In genomic region chr11:65644539-65644938, GRCm38 (mm10) we compare ENCODE assay signal across 26 mouse cellular contexts.
A peak's percentile ranks its signal among the peaks of the same experiment; 100 is the strongest.
DNase-seq lines count a peak whose midpoint lies in the region; ATAC-seq and TF ChIP-seq lines count a peak whose summit lies in the region.
"Had no signal": no experiment of that assay in that cellular context is flagged by ENCODE, and none has a peak within 500 bp of the region (broad histone marks: within the 10 kb centered on the region; RNA-seq: fewer than 3 reads in every experiment).

No protein-coding gene starts in this region.

- H3K4me3 ChIP-seq in heart, adult 2 months: no peak overlapping the region
- H3K4me3 ChIP-seq in heart, embryonic 14.5 days (ENCODE audit: control insufficient read depth in 1 of 2, insufficient read depth in 1 of 2, low read depth in 1 of 2, low read length in 2 of 2): no peak overlapping the region
- no peak overlapping the region for H3K4me3 ChIP-seq in kidney, embryonic 16.5 days (ENCODE audit: low read length)
- H3K4me3 ChIP-seq in stomach, embryonic 15.5 days (replicated peaks): no peak overlapping the region
- H3K4me3 ChIP-seq in stomach, postnatal 0 days (ENCODE audit: low read depth, low read length): no peak overlapping the region
- H3K4me3 ChIP-seq: erythroblast, embryonic 14.5 days; gastrocnemius, adult 2 months; hindbrain, embryonic 13.5 days; limb, embryonic 12.5 days; liver, embryonic 15.5 days; lung, embryonic 15.5 days; megakaryocyte, embryonic 14.5 days; midbrain, embryonic 12.5 days; neural tube, embryonic 13.5 days had no signal

- no peaks in the 10 kb centered on the region for H3K9me3 ChIP-seq in heart, embryonic 14.5 days (ENCODE audit: control insufficient read depth, low read length)
- H3K9me3 ChIP-seq in kidney, embryonic 16.5 days (ENCODE audit: low read length): no peaks in the 10 kb centered on the region
- no peaks in the 10 kb centered on the region for H3K9me3 ChIP-seq in stomach, embryonic 15.5 days
- no peaks in the 10 kb centered on the region for H3K9me3 ChIP-seq in stomach, postnatal 0 days (ENCODE audit: control insufficient read depth, low read length)
- H3K9me3 ChIP-seq: hindbrain, embryonic 13.5 days; limb, embryonic 12.5 days; liver, embryonic 15.5 days; lung, embryonic 15.5 days; megakaryocyte, embryonic 14.5 days; midbrain, embryonic 12.5 days; neural tube, embryonic 13.5 days had no signal

- H3K79me2 ChIP-seq in heart, adult 2 months (replicated peaks; ENCODE audit: control insufficient read depth, insufficient read depth, low read length): no peaks in the 10 kb centered on the region

- H3K4me2 ChIP-seq in heart, embryonic 14.5 days (ENCODE audit: low read length): no peak overlapping the region
- no peak overlapping the region for H3K4me2 ChIP-seq in kidney, embryonic 16.5 days (replicated peaks; ENCODE audit: low read depth, low read length)
- no peak overlapping the region for H3K4me2 ChIP-seq in stomach, embryonic 15.5 days
- H3K4me2 ChIP-seq in stomach, postnatal 0 days (replicated peaks; ENCODE audit: low read depth): no peak overlapping the region
- H3K4me2 ChIP-seq: hindbrain, embryonic 13.5 days; limb, embryonic 12.5 days; liver, embryonic 15.5 days; lung, embryonic 15.5 days; midbrain, embryonic 12.5 days; neural tube, embryonic 13.5 days had no signal

- no peak overlapping the region for H3K27ac ChIP-seq in heart, adult 2 months
- H3K27ac ChIP-seq in heart, embryonic 14.5 days (replicated peaks in 1 of 2; ENCODE audit: control insufficient read depth in 1 of 2, insufficient read depth in 1 of 2, low read depth in 2 of 2, low read length in 2 of 2): peak overlapping the region; percentile 39 to 44; a peak in 3 of 4 replicates
- H3K27ac ChIP-seq in kidney, embryonic 16.5 days (ENCODE audit: low read length): no peak overlapping the region
- no peak overlapping the region for H3K27ac ChIP-seq in stomach, embryonic 15.5 days
- H3K27ac ChIP-seq in stomach, postnatal 0 days (replicated peaks): no peak overlapping the region
- H3K27ac ChIP-seq: gastrocnemius, adult 2 months; hindbrain, embryonic 13.5 days; limb, embryonic 12.5 days; liver, embryonic 15.5 days; lung, embryonic 15.5 days; midbrain, embryonic 12.5 days; neural tube, embryonic 13.5 days had no signal

- H3K36me3 ChIP-seq in heart, adult 2 months (ENCODE audit: control insufficient read depth, insufficient read depth, low read length): peaks cover 13% of the 10 kb centered on the region
- H3K36me3 ChIP-seq in heart, embryonic 14.5 days (ENCODE audit: control insufficient read depth, insufficient read depth, low read length): no peaks in the 10 kb centered on the region
- H3K36me3 ChIP-seq in kidney, embryonic 16.5 days (ENCODE audit: insufficient read depth, low read length): no peaks in the 10 kb centered on the region
- H3K36me3 ChIP-seq in stomach, embryonic 15.5 days: no peaks in the 10 kb centered on the region
- no peaks in the 10 kb centered on the region for H3K36me3 ChIP-seq in stomach, postnatal 0 days (ENCODE audit: control insufficient read depth, insufficient read depth, low read length)
- H3K36me3 ChIP-seq: hindbrain, embryonic 13.5 days; limb, embryonic 12.5 days; liver, embryonic 15.5 days; lung, embryonic 15.5 days; midbrain, embryonic 12.5 days; neural tube, embryonic 13.5 days had no signal

- no peak overlapping the region for H3K9ac ChIP-seq in heart, adult 2 months (ENCODE audit: low read depth, low read length)
- no peak overlapping the region for H3K9ac ChIP-seq in heart, embryonic 14.5 days (ENCODE audit: low read length)
- H3K9ac ChIP-seq in kidney, embryonic 16.5 days (replicated peaks; ENCODE audit: low read length): no peak overlapping the region
- H3K9ac ChIP-seq in stomach, embryonic 15.5 days: no peak overlapping the region
- no peak overlapping the region for H3K9ac ChIP-seq in stomach, postnatal 0 days (ENCODE audit: low read length)
- H3K9ac ChIP-seq: hindbrain, embryonic 13.5 days; limb, embryonic 12.5 days; liver, embryonic 15.5 days; lung, embryonic 15.5 days; midbrain, embryonic 12.5 days; neural tube, embryonic 13.5 days had no signal

- peaks cover 5% of the 10 kb centered on the region; the same call in 1 of the 2 replicates for H3K4me1 ChIP-seq in heart, adult 2 months (ENCODE audit: control insufficient read depth, insufficient read depth, low read length)
- H3K4me1 ChIP-seq in heart, embryonic 14.5 days (ENCODE audit: control insufficient read depth in 2 of 2, insufficient read depth in 2 of 2, low read length in 2 of 2): peaks cover 27 to 48% of the 10 kb centered on the region in 2 experiments
- no peaks in the 10 kb centered on the region for H3K4me1 ChIP-seq in kidney, embryonic 16.5 days (ENCODE audit: insufficient read depth, low read length)
- H3K4me1 ChIP-seq in stomach, embryonic 15.5 days: peaks cover 14% of the 10 kb centered on the region; the same call in 1 of the 2 replicates
- 0 out of 2 replicates have a peak, but pooled peaks cover 2% of the 10 kb centered on the region for H3K4me1 ChIP-seq in stomach, postnatal 0 days (replicated peaks; ENCODE audit: control insufficient read depth, insufficient read depth)
- H3K4me1 ChIP-seq: hindbrain, embryonic 13.5 days; limb, embryonic 12.5 days; megakaryocyte, embryonic 14.5 days; midbrain, embryonic 12.5 days; neural tube, embryonic 13.5 days had no signal

- peak; percentile 56 for DNase-seq in heart, adult 11 months
- DNase-seq in heart, adult 2 months: no peak
- no peak for DNase-seq in heart, postnatal 10 days
- DNase-seq in kidney, adult 18-20 months: no peak
- no peak for DNase-seq in stomach, postnatal 0 days (ENCODE audit: low spot score)
- DNase-seq: adrenal gland, adult 8-10 months; cerebellum, adult 2 months; cerebellum, postnatal 14 days; gastrocnemius, adult 2 months; gastrocnemius, postnatal 36 days; kidney, adult 2 months; kidney, postnatal 14 days; lung, postnatal 4 days; right cerebral cortex, postnatal 4 days had no signal

- no peak for TF ChIP-seq EP300 in heart, adult 2 months (IDR thresholded peaks at IDR 0.05; ENCODE audit: insufficient read depth, low read depth, low read length)
- TF ChIP-seq EP300 in stomach, postnatal 0 days (optimal IDR thresholded peaks at IDR 0.05): no peak

- intact Hi-C loops in heart, adult 2 months (cut with DNase I): no loop called here
- intact Hi-C loops in heart, postnatal 10 days (cut with DNase I): no loop called here

- no peaks in the 10 kb centered on the region for H3K27me3 ChIP-seq in heart, adult 2 months (ENCODE audit: control insufficient read depth, insufficient read depth, low read length)
- H3K27me3 ChIP-seq in heart, embryonic 14.5 days (ENCODE audit: control insufficient read depth, insufficient read depth, low read length): no peaks in the 10 kb centered on the region
- H3K27me3 ChIP-seq in kidney, embryonic 16.5 days (ENCODE audit: insufficient read depth, low read length): no peaks in the 10 kb centered on the region
- no peaks in the 10 kb centered on the region for H3K27me3 ChIP-seq in stomach, embryonic 15.5 days (replicated peaks)
- no peaks in the 10 kb centered on the region for H3K27me3 ChIP-seq in stomach, postnatal 0 days (ENCODE audit: control insufficient read depth, insufficient read depth, low read length)
- H3K27me3 ChIP-seq: hindbrain, embryonic 13.5 days; limb, embryonic 12.5 days; lung, embryonic 15.5 days; midbrain, embryonic 12.5 days; neural tube, embryonic 13.5 days had no signal

- WGBS in heart, adult 2 months: 61% methylated on average over 4 of the region's 4 CpGs
- 45% methylated on average over 4 of the region's 4 CpGs for WGBS in heart, embryonic 14.5 days
- WGBS in kidney, embryonic 16.5 days: 40% methylated on average over 4 of the region's 4 CpGs
- WGBS in stomach, embryonic 15.5 days: 37% methylated on average over 4 of the region's 4 CpGs
- 42% methylated on average over 4 of the region's 4 CpGs for WGBS in stomach, postnatal 0 days

- ATAC-seq in heart, embryonic 14.5 days (ENCODE audit: insufficient number of reproducible peaks, insufficient read depth, low FRiP score, low read depth): no peak
- peak; percentile 51; the same call in 1 of the 2 replicates for ATAC-seq in kidney, embryonic 16.5 days (ENCODE audit: low FRiP score, low TSS enrichment)
- 0 out of 2 replicates have a peak, but pooled peaks have one; percentile 31 for ATAC-seq in stomach, embryonic 15.5 days (ENCODE audit: insufficient read depth, low FRiP score, low read depth)
- ATAC-seq in stomach, postnatal 0 days (ENCODE audit: low FRiP score, low TSS enrichment): no peak
- ATAC-seq: forebrain, embryonic 16.5 days had no signal

- TF ChIP-seq CTCF in heart, adult 2 months (IDR thresholded peaks at IDR 0.05): no peak
- no peak for TF ChIP-seq CTCF in stomach, postnatal 0 days (IDR thresholded peaks at IDR 0.05; ENCODE audit: low read depth)

- TF ChIP-seq POLR2A in heart, adult 2 months (IDR thresholded peaks at IDR 0.05; ENCODE audit: insufficient read depth, low read depth, low read length): no peak

Comparison
In these comparisons a context has a peak if more than half of its experiments do, and no peak if none do; other contexts are left out.
1. H3K27ac ChIP-seq: peak in heart, embryonic 14.5 days (2 of 2); none in heart, adult 2 months (single experiment), kidney, embryonic 16.5 days (single experiment), stomach, embryonic 15.5 days (single experiment) and stomach, postnatal 0 days (single experiment).
2. ATAC-seq: peak in kidney, embryonic 16.5 days (single experiment) and stomach, embryonic 15.5 days (single experiment); none in heart, embryonic 14.5 days (single experiment) and stomach, postnatal 0 days (single experiment).